Mouse (Mus musculus) heart, embryonic 10.5 days (tissue): ENCODE results near the gene Clstn2. TPM values are rescaled to one million over a fixed set of nuclear protein-coding genes. Genes with fewer than 3 reads are reported as not detected.

Experiments used
- DNase-seq: peaks from one replicate; pipeline ENCODE4 v3.0.0-alpha.2; 2017; ENCODE audit warnings: low spot score
- H3K27ac ChIP-seq: fragments of 300-500 bp; sonication (generic); 2 replicates; pipeline ENCODE4 v1.5.1; 2016; ENCODE audit warnings: mild to moderate bottlenecking
- H3K27me3 ChIP-seq: fragments of 300-500 bp; sonication (generic); 2 replicates; pipeline ENCODE4 v1.6.1; 2016; ENCODE audit warnings: mild to moderate bottlenecking; ENCODE audit not compliant: poor library complexity, insufficient read depth, severe bottlenecking
- H3K36me3 ChIP-seq: fragments of 300-500 bp; sonication (generic); 2 replicates; pipeline ENCODE4 v1.6.1; 2016; ENCODE audit warnings: mild to moderate bottlenecking, moderate library complexity
- H3K4me1 ChIP-seq: fragments of 300-500 bp; sonication (generic); 2 replicates; pipeline ENCODE4 v1.6.1; 2016; ENCODE audit warnings: mild to moderate bottlenecking
- H3K4me3 ChIP-seq: fragments of 300-500 bp; sonication (generic); 2 replicates; pipeline ENCODE4 v1.5.1; 2016; ENCODE audit warnings: mild to moderate bottlenecking, moderate library complexity
- H3K9me3 ChIP-seq: fragments of 300-500 bp; sonication (generic); 2 replicates; pipeline ENCODE4 v1.6.1; 2016; ENCODE audit warnings: mild to moderate bottlenecking, moderate library complexity
- WGBS: fragments of 180-500 bp; shearing (Covaris S2); methylation state at CpG from one replicate; pipeline ENCODE4 v1.1.7; 2016; 5-methylcytosine and 5-hydroxymethylcytosine counted together
- polyA plus RNA-seq: library from polyadenylated mRNA; unstranded; fragments of >200 nt; fragmentation: Nextera tagmentation; extraction: Ambion mirVana; gene quantifications from 2 replicates; pipeline ENCODE4 v1.2.1, GENCODE M21; 2016

Clstn2 gene
- polyA plus RNA-seq, 1 experiment from 2014 or later, result 1.6 TPM

- DNase-seq, result no peak
- H3K4me3 ChIP-seq, result no peak overlapping the region
- WGBS, result 86% methylated on average over 3 of the region's 3 CpGs
- no peaks in the 10 kb centered on the region for H3K4me1 ChIP-seq
- H3K27ac ChIP-seq, result no peak overlapping the region
- no peaks in the 10 kb centered on the region for H3K9me3 ChIP-seq
- no peaks in the 10 kb centered on the region for H3K27me3 ChIP-seq
- no peaks in the 10 kb centered on the region for H3K36me3 ChIP-seq
Observed at GRCm38 (mm10) chr9:97727715-97728486, 305.1 kb downstream of the Clstn2 start.

GRCm38 (mm10) chr9:97717728-97718127 lies 315.3 kb downstream of the Clstn2 start:
- peaks cover 5% of the 10 kb centered on the region; the same call in 1 of the 2 replicates for H3K27me3 ChIP-seq
- DNase-seq, result no peak

DNA sequence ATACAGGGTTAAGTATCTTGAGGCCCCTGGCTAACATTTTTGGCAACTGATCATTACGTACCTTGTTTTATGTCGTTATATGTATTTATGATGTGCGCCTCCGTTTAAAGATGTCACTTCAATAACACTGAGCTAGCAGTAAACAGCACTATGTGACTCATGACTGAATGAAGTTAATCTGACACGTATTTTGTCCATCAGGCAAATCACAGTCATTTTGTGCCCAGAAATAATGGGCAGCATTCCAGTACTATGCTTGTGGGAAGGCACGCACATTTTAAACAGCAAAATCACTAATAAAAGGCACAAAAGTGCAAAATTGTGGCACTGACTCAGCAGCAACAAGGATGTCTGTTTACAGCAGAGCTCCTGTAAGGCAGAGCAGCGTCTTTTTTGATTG lies 316.0 kb downstream of the Clstn2 start:
- no peak overlapping the region for H3K27ac ChIP-seq
- 86% methylated on average over 7 of the region's 7 CpGs for WGBS
- H3K9me3 ChIP-seq, result no peaks in the 10 kb centered on the region
- no peak overlapping the region for H3K4me3 ChIP-seq
- no peaks in the 10 kb centered on the region for H3K36me3 ChIP-seq
- DNase-seq, result no peak
- H3K27me3 ChIP-seq, result peaks cover 5% of the 10 kb centered on the region; the same call in 1 of the 2 replicates
- no peaks in the 10 kb centered on the region for H3K4me1 ChIP-seq

More at GRCm38 (mm10) chr9:97717728-97718127, 315.3 kb downstream of the Clstn2 start:
- Histone ChIP-seq H3K27ac (no peak overlapping the region), H3K4me3 (no peak overlapping the region), H3K4me1 (no peaks in the 10 kb centered on the region), H3K36me3 (no peaks in the 10 kb centered on the region), H3K9me3 (no peaks in the 10 kb centered on the region)

GRCm38 (mm10) chr9:97712888-97713287 lies 320.1 kb downstream of the Clstn2 start:
- DNase-seq, result no peak
- no peaks in the 10 kb centered on the region for H3K4me1 ChIP-seq

DNA sequence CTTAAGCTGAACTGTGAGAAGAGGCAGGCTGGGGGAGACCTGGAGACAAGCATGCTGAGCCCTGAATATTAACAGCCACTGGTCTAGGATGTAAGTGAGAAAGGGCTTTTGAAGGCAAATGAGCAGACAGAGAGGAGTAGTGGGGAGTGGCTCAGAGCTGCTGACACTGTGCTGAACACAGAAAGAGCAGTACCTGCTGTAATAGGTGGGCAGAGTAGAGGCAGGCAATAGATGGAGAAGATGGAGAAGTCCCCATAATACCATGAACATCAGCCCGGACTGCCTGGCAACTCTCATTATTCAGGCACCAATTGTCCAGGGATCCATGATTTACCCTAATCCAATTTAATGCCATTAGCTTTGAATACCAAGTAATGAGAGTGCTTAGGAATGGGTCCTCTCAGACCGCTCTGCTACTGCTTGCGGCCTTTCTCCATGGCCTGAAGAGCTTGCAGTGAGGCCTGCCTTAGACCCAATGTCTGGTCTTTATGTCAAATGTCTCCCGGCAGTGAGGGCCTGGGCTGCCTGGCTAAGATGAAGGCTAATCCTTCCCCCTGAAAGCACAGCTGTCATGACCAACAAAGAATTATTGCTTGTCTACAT lies 329.0 kb downstream of the Clstn2 start:
- Histone ChIP-seq H3K9me3 (no peaks in the 10 kb centered on the region), H3K4me1 (0 out of 2 replicates have a peak, but pooled peaks cover 5% of the 10 kb centered on the region), H3K4me3 (no peak overlapping the region), H3K36me3 (no peaks in the 10 kb centered on the region), H3K27me3 (peaks cover 51% of the 10 kb centered on the region), H3K27ac (no peak overlapping the region)
- DNase-seq, result no peak
- 89% methylated on average over 4 of the region's 4 CpGs for WGBS

More at GRCm38 (mm10) chr9:97712888-97713287, 320.1 kb downstream of the Clstn2 start:
- Histone ChIP-seq H3K36me3 (no peaks in the 10 kb centered on the region), H3K27ac (no peak overlapping the region), H3K27me3 (peaks cover 28% of the 10 kb centered on the region), H3K4me3 (no peak overlapping the region), H3K9me3 (no peaks in the 10 kb centered on the region)
- 88% methylated on average over 3 of the region's 3 CpGs for WGBS

- Histone ChIP-seq H3K36me3 (no peaks in the 10 kb centered on the region), H3K9me3 (no peaks in the 10 kb centered on the region), H3K27me3 (peaks cover 55% of the 10 kb centered on the region), H3K4me1 (0 out of 2 replicates have a peak, but pooled peaks cover 5% of the 10 kb centered on the region), H3K27ac (no peak overlapping the region), H3K4me3 (no peak overlapping the region)
- DNase-seq, result no peak
- WGBS, result 70% methylated on average over 2 of the region's 2 CpGs
Observed at GRCm38 (mm10) chr9:97702989-97703388, 330.0 kb downstream of the Clstn2 start.

GRCm38 (mm10) chr9:97699983-97700382 lies 333.0 kb downstream of the Clstn2 start:
- Histone ChIP-seq H3K9me3 (no peaks in the 10 kb centered on the region), H3K4me1 (0 out of 2 replicates have a peak, but pooled peaks cover 5% of the 10 kb centered on the region), H3K27me3 (peaks cover 50% of the 10 kb centered on the region), H3K27ac (no peak overlapping the region), H3K4me3 (no peak overlapping the region), H3K36me3 (no peaks in the 10 kb centered on the region)
- no peak for DNase-seq
- WGBS, result 83% methylated on average over 3 of the region's 3 CpGs

GRCm38 (mm10) chr9:97699020-97699419 lies 334.0 kb downstream of the Clstn2 start:
- H3K4me3 ChIP-seq, result no peak overlapping the region
- H3K9me3 ChIP-seq, result no peaks in the 10 kb centered on the region
- H3K27me3 ChIP-seq, result peaks cover 40% of the 10 kb centered on the region
- no peaks in the 10 kb centered on the region for H3K36me3 ChIP-seq
- 75% methylated on average over 2 of the region's 2 CpGs for WGBS
- DNase-seq, result no peak
- 0 out of 2 replicates have a peak, but pooled peaks cover 5% of the 10 kb centered on the region for H3K4me1 ChIP-seq
- H3K27ac ChIP-seq, result no peak overlapping the region

GRCm38 (mm10) chr9:97698071-97698470 lies 334.9 kb downstream of the Clstn2 start:
- H3K27me3 ChIP-seq, result peaks cover 32% of the 10 kb centered on the region; the same call in 1 of the 2 replicates
- no peak overlapping the region for H3K27ac ChIP-seq
- no peak overlapping the region for H3K4me3 ChIP-seq
- 0 out of 2 replicates have a peak, but pooled peaks cover 3% of the 10 kb centered on the region for H3K4me1 ChIP-seq
- DNase-seq, result no peak
- no peaks in the 10 kb centered on the region for H3K9me3 ChIP-seq
- no peaks in the 10 kb centered on the region for H3K36me3 ChIP-seq
- WGBS, result 92% methylated on average over 10 of the region's 10 CpGs

- no peak for DNase-seq
- peaks cover 18% of the 10 kb centered on the region; the same call in 1 of the 2 replicates for H3K27me3 ChIP-seq
- H3K4me3 ChIP-seq, result no peak overlapping the region
- H3K27ac ChIP-seq, result no peak overlapping the region
- WGBS, result 68% methylated on average over 5 of the region's 5 CpGs
- no peaks in the 10 kb centered on the region for H3K9me3 ChIP-seq
- no peaks in the 10 kb centered on the region for H3K36me3 ChIP-seq
- no peaks in the 10 kb centered on the region for H3K4me1 ChIP-seq
Observed at GRCm38 (mm10) chr9:97696655-97697235, 336.2 kb downstream of the Clstn2 start.

DNA sequence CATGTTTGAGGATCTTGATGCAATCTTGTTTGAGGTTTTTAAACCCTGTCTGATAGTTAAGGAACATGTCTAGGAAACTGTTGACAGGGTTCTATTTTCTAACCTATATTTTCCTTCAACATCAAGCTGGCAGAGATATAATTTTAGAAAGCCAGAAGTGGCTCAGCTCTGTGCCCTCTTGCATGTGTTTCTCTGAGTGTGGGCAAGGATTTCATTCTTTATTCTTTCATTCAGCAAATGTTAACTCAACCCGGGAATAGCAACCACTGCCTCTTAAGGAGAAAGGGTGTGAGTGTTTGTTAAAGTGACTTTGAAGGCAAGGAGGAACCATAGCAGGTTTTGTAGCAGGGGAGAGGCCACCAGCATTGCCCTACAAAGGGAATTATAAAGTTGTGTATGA lies 337.7 kb downstream of the Clstn2 start:
- WGBS, result 64% methylated on average over 1 of the region's 1 CpGs
- Histone ChIP-seq H3K27ac (no peak overlapping the region), H3K27me3 (peaks cover 14% of the 10 kb centered on the region; the same call in 1 of the 2 replicates), H3K4me1 (no peaks in the 10 kb centered on the region), H3K36me3 (no peaks in the 10 kb centered on the region), H3K4me3 (no peak overlapping the region), H3K9me3 (no peaks in the 10 kb centered on the region)
- DNase-seq, result no peak

DNA sequence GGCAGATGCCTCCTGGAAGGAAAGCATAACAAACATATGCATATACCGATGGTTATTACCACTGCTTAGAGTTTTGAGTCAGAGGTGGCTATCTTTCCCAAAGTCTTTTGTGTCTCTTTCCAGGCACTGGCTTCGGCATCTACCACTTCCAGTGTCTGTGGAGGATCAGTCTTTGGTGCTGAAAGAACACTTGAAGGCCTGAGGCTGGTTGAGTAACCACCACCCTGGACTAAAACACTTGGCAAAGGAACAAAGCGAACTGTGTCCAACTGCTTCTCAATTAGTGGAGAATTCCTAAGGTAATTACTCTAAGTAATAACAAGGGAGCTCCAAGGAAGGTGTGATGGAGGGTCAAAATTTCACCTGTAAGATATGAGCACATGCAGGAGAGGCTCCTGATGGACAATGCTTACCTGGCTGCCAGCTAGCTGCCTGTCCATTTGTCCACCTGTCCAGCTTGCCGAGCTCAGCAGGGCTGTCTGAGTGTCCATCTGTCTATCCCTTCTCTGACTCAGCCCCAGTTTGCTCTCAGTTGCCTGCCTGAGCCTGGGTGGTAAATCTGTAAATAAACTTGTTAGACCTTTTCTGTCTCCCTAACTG lies 346.1 kb downstream of the Clstn2 start:
- Histone ChIP-seq H3K27ac (no peak overlapping the region), H3K27me3 (no peaks in the 10 kb centered on the region), H3K4me3 (no peak overlapping the region), H3K4me1 (no peaks in the 10 kb centered on the region; the same call in 1 of the 2 replicates), H3K9me3 (no peaks in the 10 kb centered on the region), H3K36me3 (no peaks in the 10 kb centered on the region)
- WGBS, result 56% methylated on average over 4 of the region's 4 CpGs
- DNase-seq, result no peak
